Mouse (Mus musculus): Measurements from ENCODE around the gene Abhd10.

GRCm38 (mm10) chr16:45791286-45791685 lies 48.5 kb upstream of the Abhd10 start:
- TF ChIP-seq CTCF (IDR thresholded peaks at IDR 0.05; ENCODE audit: low read depth, low read length) (no peak), GATA2 (IDR thresholded peaks at IDR 0.05; ENCODE audit: borderline replicate concordance, low read depth, low read length) (no peak)

Measured in G1E (cell line).